In genomic region chr13:102658223-102658839, GRCm38 (mm10) we compare ENCODE assay signal across 9 mouse cellular contexts. TPM values are rescaled to one million over a fixed set of nuclear protein-coding genes. Genes with fewer than 3 reads are reported as not detected.
DNase-seq lines count a peak whose midpoint lies in the region; ATAC-seq and TF ChIP-seq lines count a peak whose summit lies in the region.
"Had no signal": no experiment of that assay in that cellular context is flagged by ENCODE, and none has a peak within 500 bp of the region (broad histone marks: within the 10 kb centered on the region; RNA-seq: fewer than 3 reads in every experiment).

No protein-coding gene starts in this region.

- H3K27me3 ChIP-seq in intestine, embryonic 16.5 days (replicated peaks; ENCODE audit: control insufficient read depth, insufficient read depth, low read length) = no peaks in the 10 kb centered on the region
- H3K27me3 ChIP-seq in myocyte (ENCODE audit: control insufficient read depth, insufficient read depth, insufficient read length) = no peaks in the 10 kb centered on the region
- H3K27me3 ChIP-seq: neural tube, embryonic 13.5 days had no signal

- H3ac ChIP-seq in myocyte (ENCODE audit: control insufficient read depth, insufficient read length) = no peak overlapping the region

- no peak for TF ChIP-seq POLR2A in myocyte (IDR thresholded peaks at IDR 0.05; ENCODE audit: insufficient read length, low read depth)

- intact Hi-C loops in left cerebral cortex, postnatal 4 days (cut with DNase I) = no loop called here
- intact Hi-C loops in left cerebral cortex, postnatal 10 days (cut with DNase I) = no loop called here

- H3K4me2 ChIP-seq in intestine, embryonic 16.5 days (ENCODE audit: low read depth, low read length) = no peak overlapping the region
- H3K4me2 ChIP-seq in myocyte (ENCODE audit: low read depth) = peak overlapping the region; percentile 1
- H3K4me2 ChIP-seq: neural tube, embryonic 13.5 days had no signal

- DNase-seq in left cerebral cortex, postnatal 4 days = peak; percentile 24
- no peak for DNase-seq in left cerebral cortex, postnatal 10 days (ENCODE audit: extremely low spot score in 1 of 2, low spot score in 2 of 2)
- DNase-seq in cerebellum, postnatal 14 days = peak; percentile 67 to 76
- no peak for DNase-seq in frontal cortex, postnatal 14 days (ENCODE audit: low spot score in 2 of 2)
- no peak for DNase-seq in c-Kit-positive CD71-positive TER-119-positive erythroid progenitor cells, embryonic 14.5 days (ENCODE audit: low spot score)

- H3K4me1 ChIP-seq in intestine, embryonic 16.5 days (ENCODE audit: control insufficient read depth, insufficient read depth, low read length) = peaks cover 4% of the 10 kb centered on the region; the same call in 1 of the 2 replicates
- H3K4me1 ChIP-seq: neural tube, embryonic 13.5 days had no signal

- no peak overlapping the region for H3K9ac ChIP-seq in intestine, embryonic 16.5 days (ENCODE audit: low read depth, low read length)
- H3K9ac ChIP-seq: neural tube, embryonic 13.5 days had no signal

- no peaks in the 10 kb centered on the region for H3K9me3 ChIP-seq in intestine, embryonic 16.5 days (ENCODE audit: control insufficient read depth, low read length)
- H3K9me3 ChIP-seq: neural tube, embryonic 13.5 days had no signal

- WGBS in intestine, embryonic 16.5 days = 57% methylated on average over 6 of the region's 6 CpGs

- peak; percentile 38; the same call in 1 of the 2 replicates for ATAC-seq in intestine, embryonic 16.5 days
- no peak for ATAC-seq in megakaryocyte-erythroid progenitor cell, adult 5-6 weeks (replicated peaks; ENCODE audit: low FRiP score, low TSS enrichment, poor library complexity, severe bottlenecking)

- no peak overlapping the region for H3K4me3 ChIP-seq in intestine, embryonic 16.5 days (ENCODE audit: low read length)
- no peak overlapping the region for H3K4me3 ChIP-seq in myocyte
- H3K4me3 ChIP-seq: neural tube, embryonic 13.5 days had no signal

- H3K79me2 ChIP-seq in myocyte (ENCODE audit: control insufficient read depth, insufficient read depth) = no peaks in the 10 kb centered on the region

- peak overlapping the region; percentile 40; the same call in 1 of the 2 replicates for H3K27ac ChIP-seq in intestine, embryonic 16.5 days (ENCODE audit: low read length)
- H3K27ac ChIP-seq: neural tube, embryonic 13.5 days had no signal

- no peaks in the 10 kb centered on the region for H3K36me3 ChIP-seq in intestine, embryonic 16.5 days (ENCODE audit: control insufficient read depth, insufficient read depth, low read length)
- no peaks in the 10 kb centered on the region for H3K36me3 ChIP-seq in myocyte (ENCODE audit: control insufficient read depth, insufficient read depth)
- H3K36me3 ChIP-seq: neural tube, embryonic 13.5 days had no signal

TF ChIP-seq in myocyte, 11 proteins besides CTCF, POLR2A, EP300 and RAD21:
- TF ChIP-seq CEBPB (IDR thresholded peaks at IDR 0.05; ENCODE audit: insufficient read depth, poor library complexity, severe bottlenecking) (no peak), POLR2AphosphoS2 (IDR thresholded peaks at IDR 0.05; ENCODE audit: insufficient read length, low read depth) (no peak), MAX (IDR thresholded peaks at IDR 0.05; ENCODE audit: low read depth) (no peak), MYOG (IDR thresholded peaks at IDR 0.05; ENCODE audit: control insufficient read depth in 1 of 3, insufficient read depth in 1 of 3, insufficient read length in 2 of 3, low read depth in 2 of 3) (no peak), SRF (IDR thresholded peaks at IDR 0.05; ENCODE audit: control insufficient read depth, insufficient read length, low read depth) (no peak), USF1 (IDR thresholded peaks at IDR 0.05; ENCODE audit: low read depth) (no peak), E2F4 (IDR thresholded peaks at IDR 0.05; ENCODE audit: insufficient read depth) (no peak), MYOD1 (IDR thresholded peaks at IDR 0.05; ENCODE audit: control insufficient read depth in 1 of 3, insufficient read length in 2 of 3, low read depth in 2 of 3) (no peak), REST (IDR thresholded peaks at IDR 0.05; ENCODE audit: insufficient read depth, insufficient read length) (no peak), TCF3 (IDR thresholded peaks at IDR 0.05; ENCODE audit: insufficient read length, low read depth) (no peak), TCF12 (IDR thresholded peaks at IDR 0.05; ENCODE audit: insufficient read depth, poor library complexity, severe bottlenecking) (no peak)

RNA-seq across cellular contexts. Expression of gene Cd180, which starts 35.0 kb away (rescaled TPM):
- total RNA-seq in left cerebral cortex, postnatal 4 days (2021) = 1 to 10 TPM; 1.4 to 2.2 TPM
- total RNA-seq in left cerebral cortex, postnatal 10 days (2021) = 1 to 10 TPM; 3.6 to 3.9 TPM
- polyA plus RNA-seq in intestine, embryonic 16.5 days (2015; fragmentation: Nextera tagmentation; extraction: Ambion mirVana) = 0.31 and 0.54 TPM in 2 replicates
- 0.14 TPM for polyA plus RNA-seq in myocyte (2012; fragmentation: generic; extraction: Trizol)
- total RNA-seq in megakaryocyte-erythroid progenitor cell, adult 5-6 weeks (2014; fragmentation: Nextera tagmentation) = 2.5 and 9.3 TPM in 2 replicates
- total RNA-seq in megakaryocyte-erythroid progenitor cell, adult 5-6 weeks (2017) = 7.0 and 9.9 TPM in 2 replicates

Comparison
In these comparisons a context has a peak if more than half of its experiments do, and no peak if none do; other contexts are left out.
1. DNase-seq: peak in left cerebral cortex, postnatal 4 days (single experiment) and cerebellum, postnatal 14 days (2 of 2); none in left cerebral cortex, postnatal 10 days (0 of 2), frontal cortex, postnatal 14 days (0 of 2) and c-Kit-positive CD71-positive TER-119-positive erythroid progenitor cells, embryonic 14.5 days (single experiment).